Mouse (Mus musculus) lung, adult 2 months (tissue): Measurements from ENCODE around the gene Cideb.

Source experiments
- CTCF ChIP-seq: fragments of 200-500 bp; IDR thresholded peaks from 2 replicates; pipeline ENCODE4 v1.5.1; 2011; ENCODE audit warnings: mild to moderate bottlenecking, low read length, control low read depth; ENCODE audit not compliant: insufficient read depth
- POLR2A ChIP-seq: fragments of 200-500 bp; IDR thresholded peaks from 2 replicates; pipeline ENCODE4 v1.6.1; 2011; ENCODE audit warnings: low read depth, mild to moderate bottlenecking, control low read depth, low read length, borderline replicate concordance; ENCODE audit errors: extremely low read depth

- TF ChIP-seq CTCF (no peak), POLR2A (no peak)
These were observed 19.5 kb upstream of the Cideb start for GRCm38 (mm10) chr14:55777806-55778205.
